Mouse (Mus musculus) heart, adult 10 weeks (tissue): ENCODE data around the gene Nckap5. TPM values are rescaled to one million over a fixed set of nuclear protein-coding genes. Genes with fewer than 3 reads are reported as not detected.

Experiments used
- polyA plus RNA-seq: library from polyadenylated mRNA; stranded (reverse); fragments of 350-450 nt; fragmentation: Illumina TruSeq; extraction: RNeasy Lipid Tissue Mini Kit (QIAGEN cat#74804); gene quantifications from one replicate; pipeline ENCODE4 v1.2.3, GENCODE M21; 2014; ENCODE audit warnings: low read depth, low replicate concordance

The Nckap5 gene
- 7.3 TPM for polyA plus RNA-seq

DNA sequence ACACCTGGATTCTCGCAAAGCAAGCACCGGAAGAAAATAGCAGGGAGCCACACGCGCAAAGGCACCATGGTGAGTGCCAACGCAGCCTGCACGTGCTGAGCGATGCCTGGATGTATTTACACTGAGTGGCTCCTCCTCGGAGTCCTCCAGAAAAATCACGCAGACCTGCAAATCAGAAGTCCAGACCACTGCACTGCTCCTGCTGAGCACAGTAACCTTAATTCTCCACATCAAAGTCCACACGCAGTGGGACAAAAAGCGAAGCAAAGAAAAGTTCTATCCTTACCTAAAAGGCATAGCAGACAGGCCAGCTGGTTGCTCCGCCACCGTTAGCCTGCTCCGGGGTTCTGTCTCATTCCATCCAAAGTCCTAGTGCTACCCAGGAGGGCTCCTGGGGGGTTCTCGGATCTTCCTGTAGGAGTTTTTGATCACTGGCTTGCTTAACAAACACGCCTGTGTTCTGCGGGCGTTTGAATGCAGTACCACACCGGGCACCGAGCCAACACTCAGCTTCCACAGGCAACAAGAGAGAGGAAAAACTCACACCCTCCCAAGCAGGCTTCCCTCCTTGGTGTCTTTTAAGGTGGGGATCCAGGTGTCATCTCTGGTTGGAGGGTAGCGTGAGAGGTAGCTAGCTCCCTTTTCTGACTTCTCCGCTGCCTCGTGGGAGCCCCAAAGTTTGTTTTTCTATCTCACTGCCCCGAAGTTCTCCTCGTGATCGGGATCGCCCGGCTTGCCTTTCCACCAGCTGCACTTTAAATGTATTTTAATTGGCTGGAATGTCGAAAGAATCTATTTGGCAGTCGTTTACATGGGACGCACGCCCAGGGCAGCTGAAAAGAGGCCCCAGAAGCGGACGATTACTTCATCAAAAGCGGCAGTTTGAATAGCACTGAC is at the start of gene Nckap5:
Gene Nckap5 (minus strand): TSS at position 769 of the 897 bp plus-strand sequence.

DNA sequence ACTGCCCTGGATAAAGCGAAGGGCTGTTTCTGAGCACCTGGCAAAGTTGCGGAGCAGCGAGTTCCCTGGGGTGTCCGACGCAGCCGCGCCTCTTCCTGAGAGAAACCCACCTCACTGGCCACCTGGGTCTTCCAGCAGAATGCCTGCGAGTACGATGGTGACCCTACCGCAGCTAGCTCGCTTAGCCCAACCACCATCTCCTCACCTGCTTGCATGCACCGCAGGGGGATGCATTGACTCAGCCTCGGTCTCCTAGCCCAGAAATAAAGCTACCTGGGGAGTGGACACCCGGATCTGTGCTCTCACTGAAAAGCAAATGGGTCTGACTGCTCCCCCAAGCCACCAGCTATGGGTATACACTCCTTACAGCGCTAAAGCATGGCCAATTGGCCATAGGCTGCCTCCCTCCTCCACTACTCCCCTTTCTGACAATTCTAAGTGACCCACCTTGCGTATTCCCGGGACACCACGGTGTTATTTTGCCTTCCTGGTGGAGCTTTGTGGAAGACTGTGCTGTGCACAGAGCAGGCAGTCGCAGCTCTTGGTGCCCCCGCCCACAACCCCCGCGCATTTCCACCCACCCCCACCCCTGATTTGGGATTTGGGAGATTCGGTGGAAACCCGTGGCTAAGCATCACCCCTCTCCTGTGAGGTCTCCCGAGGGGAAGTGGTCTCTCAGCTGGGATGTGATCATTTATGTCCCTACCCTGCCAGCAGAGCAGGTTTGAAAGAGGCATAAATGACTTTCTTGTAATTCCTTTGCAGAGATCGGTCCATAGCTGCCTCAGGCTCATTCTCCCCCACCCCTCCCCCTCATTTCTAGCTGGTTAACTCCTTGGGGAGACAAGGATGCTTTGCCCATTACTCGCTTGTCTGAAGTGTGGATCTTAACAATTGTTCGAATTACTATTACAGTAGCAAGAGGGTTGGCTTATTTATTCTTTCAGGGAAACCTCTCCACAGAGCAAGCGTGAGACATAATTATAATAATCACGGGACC is 917.7 kb downstream of the Nckap5 start, which contains the start of gene Lypd1:
Gene Lypd1 (minus strand): TSS at position 501 of the 1,000 bp plus-strand sequence.

